Mouse (Mus musculus) erythroblast, adult 5-6 weeks (primary cell): ENCODE data around the gene Cbr3. TPM values are rescaled to one million over a fixed set of nuclear protein-coding genes. Genes with fewer than 3 reads are reported as not detected.

Experiments
- total RNA-seq, 2 experiments: library from RNA; stranded (forward) in 1 of 2; stranded (reverse) in 1 of 2; fragments of 150-400 nt in 1 of 2; fragments of 200-764, 138-1000 nt in 1 of 2; gene quantifications; 2 replicates each; pipeline versions ENCODE4 v1.2.3 to v1.2.4; 2015 to 2017; ENCODE audit warnings: low replicate concordance in 2 of 2

Gene Cbr3
- total RNA-seq, 2 experiments from 2014 or later: not detected

Other genes starting within 250 kb of the Cbr3 start
- not detected in 2 replicates for gene Setd4, start 79.2 kb upstream of the Cbr3 start, total RNA-seq (2015; ENCODE audit: low replicate concordance)
- 0.70 and 1.2 TPM in 2 replicates for gene Setd4, start 79.2 kb upstream of the Cbr3 start, total RNA-seq (2017; ENCODE audit: low replicate concordance)
- 8.3 and 18.6 TPM in 2 replicates for gene Cbr1, start 77.4 kb upstream of the Cbr3 start, total RNA-seq (2015; ENCODE audit: low replicate concordance)
- 5.2 and 8.2 TPM in 2 replicates for gene Cbr1, start 77.4 kb upstream of the Cbr3 start, total RNA-seq (2017; ENCODE audit: low replicate concordance)
- gene Gm5678, start 55.1 kb upstream of the Cbr3 start, total RNA-seq (2015; ENCODE audit: low replicate concordance): not detected in 2 replicates
- not detected in 2 replicates for gene Gm5678, start 55.1 kb upstream of the Cbr3 start, total RNA-seq (2017; ENCODE audit: low replicate concordance)
- gene Dop1b, start 28.7 kb downstream of the Cbr3 start, total RNA-seq (2015; ENCODE audit: low replicate concordance): 78.4 and 136 TPM in 2 replicates
- gene Dop1b, start 28.7 kb downstream of the Cbr3 start, total RNA-seq (2017; ENCODE audit: low replicate concordance): 84.1 and 125 TPM in 2 replicates
- gene Morc3, start 148.9 kb downstream of the Cbr3 start, total RNA-seq (2015; ENCODE audit: low replicate concordance): 25.7 and 32.3 TPM in 2 replicates
- 55.5 and 63.2 TPM in 2 replicates for gene Morc3, start 148.9 kb downstream of the Cbr3 start, total RNA-seq (2017; ENCODE audit: low replicate concordance)
- gene Chaf1b, start 200.7 kb downstream of the Cbr3 start, total RNA-seq (2015; ENCODE audit: low replicate concordance): 6.9 and 18.0 TPM in 2 replicates
- 16.4 and 27.9 TPM in 2 replicates for gene Chaf1b, start 200.7 kb downstream of the Cbr3 start, total RNA-seq (2017; ENCODE audit: low replicate concordance)